Mouse (Mus musculus) layer of hippocampus, adult 9-11 months (tissue): ENCODE measurements around the gene Nup153.

Experiments used
- DNase-seq: peaks from one replicate; pipeline ENCODE4 v3.0.0; 2022

The Nup153 gene

GRCm38 (mm10) chr13:46727837-46728268 lies at the start of gene Nup153:
Gene Nup153, minus strand, starts transcription at chr13:46727940.
- peak; percentile 98 for DNase-seq

GRCm38 (mm10) chr13:46777461-46777860 lies 49.7 kb upstream of the Nup153 start:
- DNase-seq, result no peak

GRCm38 (mm10) chr13:46776636-46777305 lies 49.0 kb upstream of the Nup153 start:
- no peak for DNase-seq

- no peak for DNase-seq
These were observed 47.3 kb upstream of the Nup153 start for GRCm38 (mm10) chr13:46774998-46775397.

GRCm38 (mm10) chr13:46772581-46772980 lies 44.8 kb upstream of the Nup153 start:
- no peak for DNase-seq

GRCm38 (mm10) chr13:46765361-46765760 lies 37.6 kb upstream of the Nup153 start:
- no peak for DNase-seq

- no peak for DNase-seq
These were observed 35.5 kb upstream of the Nup153 start for GRCm38 (mm10) chr13:46763210-46763609.

GRCm38 (mm10) chr13:46760921-46761320 lies 33.2 kb upstream of the Nup153 start:
- DNase-seq, result no peak

GRCm38 (mm10) chr13:46759281-46759809 lies 31.6 kb upstream of the Nup153 start:
- DNase-seq, result no peak

GRCm38 (mm10) chr13:46758627-46759026 lies 30.9 kb upstream of the Nup153 start:
- no peak for DNase-seq

GRCm38 (mm10) chr13:46757946-46758345 lies 30.2 kb upstream of the Nup153 start:
- no peak for DNase-seq

- no peak for DNase-seq
These were observed 25.6 kb upstream of the Nup153 start for GRCm38 (mm10) chr13:46753294-46753693.

- DNase-seq, result no peak
These were observed 25.0 kb upstream of the Nup153 start for GRCm38 (mm10) chr13:46752566-46753229.

GRCm38 (mm10) chr13:46748138-46748873 lies 20.6 kb upstream of the Nup153 start:
- DNase-seq, result no peak

- DNase-seq, result no peak
These were observed 16.1 kb upstream of the Nup153 start for GRCm38 (mm10) chr13:46743821-46744220.

GRCm38 (mm10) chr13:46742367-46742766 lies 14.6 kb upstream of the Nup153 start:
- DNase-seq, result no peak

- DNase-seq, result no peak
These were observed 11.7 kb upstream of the Nup153 start for GRCm38 (mm10) chr13:46739426-46739825.

GRCm38 (mm10) chr13:46737482-46737881 lies 9.7 kb upstream of the Nup153 start:
- no peak for DNase-seq

- no peak for DNase-seq
These were observed 8.7 kb upstream of the Nup153 start for GRCm38 (mm10) chr13:46736479-46736865.

- no peak for DNase-seq
These were observed 8.2 kb upstream of the Nup153 start for GRCm38 (mm10) chr13:46735808-46736478.

- DNase-seq, result no peak
These were observed 7.6 kb upstream of the Nup153 start for GRCm38 (mm10) chr13:46735219-46735807.

- no peak for DNase-seq
These were observed 2.3 kb upstream of the Nup153 start for GRCm38 (mm10) chr13:46729998-46730397.

- DNase-seq, result no peak
These were observed 671 bp upstream of the Nup153 start for GRCm38 (mm10) chr13:46728411-46728810.
